Mouse (Mus musculus): Measurements from ENCODE around the gene Pkdrej. TPM values are rescaled to one million over a fixed set of nuclear protein-coding genes. Genes with fewer than 3 reads are reported as not detected.

Pkdrej gene
- 0.43 TPM for polyA plus RNA-seq (2014; fragmentation: Illumina TruSeq; extraction: RNeasy Lipid Tissue Mini Kit (QIAGEN cat#74804))

GRCm38 (mm10) chr15:85821203-85822010 lies at the start of gene Pkdrej:
TSS of gene Pkdrej (minus strand) at chr15:85821734.

GRCm38 (mm10) chr15:85859490-85860031 lies 38.0 kb upstream of the Pkdrej start, which contains the start of gene Gtse1:
TSS of gene Gtse1 (plus strand) at chr15:85859745.

GRCm38 (mm10) chr15:85831954-85832590 lies 10.5 kb upstream of the Pkdrej start, which contains the start of gene Ttc38:
TSS of gene Ttc38 (plus strand) at chr15:85832306.

GRCm38 (mm10) chr15:85811535-85812277 lies 9.8 kb downstream of the Pkdrej start, which contains the start of gene Cdpf1:
TSS of gene Cdpf1 (minus strand) at chr15:85811697.

Other genes with a start within 250 kb of the Pkdrej start
- gene Wnt7b, start 239.3 kb downstream of the Pkdrej start, polyA plus RNA-seq (2014; fragmentation: Illumina TruSeq; extraction: RNeasy Lipid Tissue Mini Kit (QIAGEN cat#74804)) = not detected
- gene Ppara, start 86.8 kb downstream of the Pkdrej start, polyA plus RNA-seq (2014; fragmentation: Illumina TruSeq; extraction: RNeasy Lipid Tissue Mini Kit (QIAGEN cat#74804)) = 4.3 TPM
- gene Cdpf1, start 10.0 kb downstream of the Pkdrej start, polyA plus RNA-seq (2014; fragmentation: Illumina TruSeq; extraction: RNeasy Lipid Tissue Mini Kit (QIAGEN cat#74804)) = 0.83 TPM
- gene Ttc38, start 10.6 kb upstream of the Pkdrej start, polyA plus RNA-seq (2014; fragmentation: Illumina TruSeq; extraction: RNeasy Lipid Tissue Mini Kit (QIAGEN cat#74804)) = 5.7 TPM
- gene Gtse1, start 38.0 kb upstream of the Pkdrej start, polyA plus RNA-seq (2014; fragmentation: Illumina TruSeq; extraction: RNeasy Lipid Tissue Mini Kit (QIAGEN cat#74804)) = 0.43 TPM
- 9.1 TPM for gene Trmu, start 57.6 kb upstream of the Pkdrej start, polyA plus RNA-seq (2014; fragmentation: Illumina TruSeq; extraction: RNeasy Lipid Tissue Mini Kit (QIAGEN cat#74804))
- gene Celsr1, start 212.0 kb upstream of the Pkdrej start, polyA plus RNA-seq (2014; fragmentation: Illumina TruSeq; extraction: RNeasy Lipid Tissue Mini Kit (QIAGEN cat#74804)) = 0.88 TPM
- 1.1 TPM for gene Gramd4, start 236.0 kb upstream of the Pkdrej start, polyA plus RNA-seq (2014; fragmentation: Illumina TruSeq; extraction: RNeasy Lipid Tissue Mini Kit (QIAGEN cat#74804))

All from ovary, adult 10 weeks (tissue).